Mouse (Mus musculus) limb, embryonic 14.5 days (tissue): Measurements from ENCODE around the gene Gm10912. TPM values are rescaled to one million over a fixed set of nuclear protein-coding genes. Genes with fewer than 3 reads are reported as not detected.

ENCODE experiments used
- ATAC-seq: fragments of 200-750 bp; cut with Nextera tagmentation; 2 replicates; pipeline ENCODE4 v1.8.0; 2017; ENCODE audit warnings: low read depth, moderate number of reproducible peaks, moderate TSS enrichment; ENCODE audit not compliant: low FRiP score
- DNase-seq: peaks from one replicate; pipeline ENCODE4 v3.0.0-alpha.2; 2015; ENCODE audit warnings: low spot score
- H3K27ac ChIP-seq: fragments of 300-500 bp; sonication (generic); replicated peaks from 2 replicates; pipeline ENCODE4 v1.5.1; 2014; ENCODE audit warnings: low read depth, mild to moderate bottlenecking, low read length, moderate library complexity, mixed read lengths
- H3K27me3 ChIP-seq: fragments of 300-500 bp; sonication (generic); 2 replicates; pipeline ENCODE4 v1.6.1; 2014; ENCODE audit warnings: low read length, mixed read lengths; ENCODE audit not compliant: control insufficient read depth, insufficient read depth
- H3K36me3 ChIP-seq: fragments of 300-500 bp; sonication (generic); 2 replicates; pipeline ENCODE4 v1.6.1; 2014; ENCODE audit warnings: mild to moderate bottlenecking, low read length, moderate library complexity, mixed read lengths; ENCODE audit not compliant: control insufficient read depth, insufficient read depth
- H3K4me1 ChIP-seq: fragments of 300-500 bp; sonication (generic); 2 replicates; pipeline ENCODE4 v1.6.1; 2014; ENCODE audit warnings: antibody characterized with exemption, low read length, mixed read lengths; ENCODE audit not compliant: control insufficient read depth, insufficient read depth
- H3K4me2 ChIP-seq: fragments of 300-500 bp; sonication (generic); replicated peaks from 2 replicates; pipeline ENCODE4 v1.6.1; 2014; ENCODE audit warnings: low read depth, mild to moderate bottlenecking, low read length, moderate library complexity; ENCODE audit not compliant: severe bottlenecking
- H3K4me3 ChIP-seq: fragments of 300-500 bp; sonication (generic); replicated peaks from 2 replicates; pipeline ENCODE4 v1.5.1; 2014; ENCODE audit warnings: low read length
- H3K9ac ChIP-seq: fragments of 300-500 bp; sonication (generic); 2 replicates; pipeline ENCODE4 v1.6.1; 2014; ENCODE audit warnings: mild to moderate bottlenecking, low read depth, low read length, moderate library complexity; ENCODE audit not compliant: severe bottlenecking
- H3K9me3 ChIP-seq: fragments of 300-500 bp; sonication (generic); 2 replicates; pipeline ENCODE4 v1.6.1; 2016; ENCODE audit warnings: low read length; ENCODE audit not compliant: control insufficient read depth
- POLR2A ChIP-seq: fragments of 200-500 bp; IDR thresholded peaks from 2 replicates; pipeline ENCODE4 v1.8.0; 2012; ENCODE audit warnings: inconsistent platforms, mild to moderate bottlenecking, moderate library complexity, borderline replicate concordance; ENCODE audit not compliant: insufficient read depth, insufficient read length; ENCODE audit errors: extremely low read depth
- WGBS: fragments of 180-500 bp; shearing (Covaris S2); extraction: QIAGEN DNeasy Blood & Tissue Kit; methylation state at CpG from one replicate; pipeline ENCODE4 v1.1.7; 2014; 5-methylcytosine and 5-hydroxymethylcytosine counted together
- polyA plus RNA-seq, 2 experiments: library from polyadenylated mRNA; depleted of rRNA in 1 of 2; stranded (reverse) in 1 of 2; unstranded in 1 of 2; fragments of >200 nt; fragmentation: Nextera tagmentation in 1 of 2; extraction: Ambion mirVana in 1 of 2; gene quantifications; 2 replicates each; pipeline versions ENCODE4 v1.2.1 to v1.2.3; 2012 to 2014

Gene Gm10912
- polyA plus RNA-seq, 2 experiments = 0.04 TPM; not detected in 1

DNA sequence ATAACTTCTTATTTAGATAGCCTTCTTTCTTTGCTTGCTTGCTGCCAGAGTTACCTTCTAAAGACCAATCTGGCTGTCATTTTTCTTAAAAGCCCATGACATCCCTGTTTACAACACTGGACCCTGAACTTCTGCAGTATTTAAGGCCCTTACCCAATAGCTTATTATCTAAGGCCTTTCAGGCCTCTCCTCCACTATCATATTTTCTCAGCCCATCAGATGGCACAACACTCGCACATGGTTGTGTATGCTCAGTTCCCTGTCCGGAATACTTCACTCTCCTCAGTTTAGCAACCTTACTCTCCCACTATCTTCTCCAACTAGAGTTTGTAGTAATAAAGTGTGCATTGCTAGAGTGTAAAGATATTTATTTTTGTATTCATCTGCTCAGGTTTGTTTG lies 36.6 kb upstream of the Gm10912 start:
- no peaks in the 10 kb centered on the region for H3K9me3 ChIP-seq
- peak overlapping the region; percentile 70; the same call in 1 of the 2 replicates for H3K4me3 ChIP-seq
- H3K9ac ChIP-seq = peak overlapping the region; percentile 91; the same call in 1 of the 2 replicates
- peaks cover 14% of the 10 kb centered on the region for H3K4me1 ChIP-seq
- TF ChIP-seq POLR2A = no peak
- H3K36me3 ChIP-seq = peaks cover 8% of the 10 kb centered on the region
- ATAC-seq = no peak
- no peaks in the 10 kb centered on the region for H3K27me3 ChIP-seq
- 81% methylated on average over 2 of the region's 2 CpGs for WGBS
- peak overlapping the region; percentile 69 for H3K4me2 ChIP-seq
- no peak for DNase-seq
- H3K27ac ChIP-seq = no peak overlapping the region

DNA sequence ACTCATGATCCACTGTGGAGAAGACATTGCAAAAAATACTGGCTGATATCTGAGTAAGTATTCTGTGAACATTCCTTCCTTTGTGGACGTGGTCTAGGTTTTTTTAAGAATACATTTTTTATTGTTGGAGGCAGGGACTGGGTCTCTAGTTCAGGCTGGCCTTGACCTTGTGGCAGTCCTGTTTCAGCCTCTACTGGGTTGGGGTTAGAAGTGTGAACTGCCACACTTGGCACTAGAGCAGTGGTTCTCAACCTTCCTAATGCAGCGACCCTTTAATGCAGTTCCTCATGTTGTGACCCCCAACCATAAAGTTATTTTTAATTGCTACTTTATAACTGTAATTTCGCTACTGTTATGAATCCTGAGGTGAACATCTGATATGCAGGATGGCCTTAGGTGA lies 35.2 kb upstream of the Gm10912 start:
- H3K4me2 ChIP-seq = no peak overlapping the region
- peaks cover 14% of the 10 kb centered on the region for H3K4me1 ChIP-seq
- WGBS = 78% methylated on average over 3 of the region's 3 CpGs
- no peak overlapping the region for H3K4me3 ChIP-seq
- no peak overlapping the region for H3K27ac ChIP-seq
- no peaks in the 10 kb centered on the region for H3K27me3 ChIP-seq
- ATAC-seq (no peak), DNase-seq (no peak)
- TF ChIP-seq POLR2A = no peak
- peaks cover 18% of the 10 kb centered on the region for H3K36me3 ChIP-seq
- no peaks in the 10 kb centered on the region for H3K9me3 ChIP-seq
- no peak overlapping the region for H3K9ac ChIP-seq

DNA sequence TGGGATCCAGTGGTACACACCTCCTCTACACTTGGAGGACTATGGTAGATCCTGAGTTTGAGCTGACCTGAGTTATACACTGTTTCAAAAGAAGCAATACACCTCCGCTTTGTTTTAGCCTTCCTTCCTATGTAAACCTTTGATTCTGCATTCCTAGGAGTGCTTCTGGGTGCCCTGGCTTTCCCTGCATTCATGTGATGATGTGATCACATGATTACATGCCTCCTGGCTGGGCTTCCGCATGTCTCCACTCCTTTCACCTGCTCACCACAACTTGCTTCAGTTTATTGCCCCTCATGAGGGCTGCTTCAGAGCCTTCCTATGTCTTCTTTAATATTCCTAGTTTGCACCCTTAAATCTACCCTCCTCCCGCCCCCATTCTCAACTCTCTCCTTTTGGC lies 33.6 kb upstream of the Gm10912 start:
- Histone ChIP-seq H3K9me3 (no peaks in the 10 kb centered on the region), H3K36me3 (peaks cover 32% of the 10 kb centered on the region), H3K9ac (no peak overlapping the region), H3K27ac (no peak overlapping the region), H3K4me3 (no peak overlapping the region), H3K4me1 (peaks cover 14% of the 10 kb centered on the region), H3K27me3 (no peaks in the 10 kb centered on the region), H3K4me2 (no peak overlapping the region)
- no peak for TF ChIP-seq POLR2A
- 90% methylated on average over 3 of the region's 3 CpGs for WGBS
- no peak for ATAC-seq
- DNase-seq = no peak

DNA sequence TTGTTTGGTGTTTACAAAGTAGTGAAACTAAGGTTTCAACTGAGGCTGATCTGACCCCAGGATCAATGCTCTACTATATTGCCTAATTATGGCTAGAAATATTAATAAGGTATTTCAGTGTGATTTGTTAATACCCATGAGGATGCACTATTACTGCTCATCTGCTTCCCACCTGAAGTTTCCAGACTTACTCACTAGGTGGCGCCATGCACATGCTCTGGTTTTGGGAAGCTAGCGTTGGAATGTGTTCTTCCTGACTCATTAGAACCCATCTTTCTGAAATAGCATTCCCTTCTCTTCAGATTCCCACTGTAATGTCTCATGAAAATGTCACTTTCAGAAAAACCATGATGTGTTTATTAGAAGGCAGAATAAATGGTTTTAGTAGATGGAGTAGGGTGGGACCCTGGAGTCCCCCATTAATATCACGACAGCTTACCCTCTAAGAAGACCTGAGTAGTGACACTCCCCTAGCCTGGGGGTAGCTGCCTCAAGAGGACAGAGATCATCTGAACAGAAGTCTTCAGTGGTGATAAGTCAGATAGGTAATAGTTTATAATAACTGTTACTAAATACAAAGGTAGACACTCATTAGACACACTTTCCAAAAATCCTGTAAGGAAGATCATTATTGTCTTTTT lies 30.7 kb upstream of the Gm10912 start:
- no peaks in the 10 kb centered on the region for H3K9me3 ChIP-seq
- H3K27me3 ChIP-seq = no peaks in the 10 kb centered on the region
- ATAC-seq (no peak), DNase-seq (peak; percentile 42)
- H3K9ac ChIP-seq = no peak overlapping the region
- H3K4me2 ChIP-seq = no peak overlapping the region
- H3K27ac ChIP-seq = no peak overlapping the region
- WGBS = 32% methylated on average over 3 of the region's 3 CpGs
- peaks cover 47% of the 10 kb centered on the region for H3K36me3 ChIP-seq
- no peak overlapping the region for H3K4me3 ChIP-seq
- H3K4me1 ChIP-seq = no peaks in the 10 kb centered on the region
- TF ChIP-seq POLR2A = no peak

DNA sequence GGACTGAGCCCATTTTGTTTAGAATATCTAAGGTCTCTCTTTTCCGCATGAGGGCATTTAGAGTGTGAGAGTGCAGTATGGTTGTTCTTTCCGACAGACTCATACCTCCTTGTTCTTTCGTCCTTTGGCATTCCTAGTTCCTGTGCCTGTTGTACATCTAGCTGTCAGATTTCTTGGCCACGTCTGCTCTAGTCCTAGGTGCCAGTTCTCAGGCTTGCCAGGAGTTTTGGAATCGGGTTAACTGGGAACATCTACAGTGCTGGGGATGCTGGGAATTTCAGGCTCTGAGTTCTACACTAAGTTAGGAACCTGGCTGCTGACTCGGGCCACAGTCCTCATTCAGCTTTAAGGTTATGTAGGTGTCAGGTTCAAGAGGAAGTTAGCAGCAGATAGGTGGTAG lies 30.0 kb upstream of the Gm10912 start:
- H3K9me3 ChIP-seq = no peaks in the 10 kb centered on the region
- H3K9ac ChIP-seq = no peak overlapping the region
- H3K27ac ChIP-seq = no peak overlapping the region
- no peaks in the 10 kb centered on the region for H3K27me3 ChIP-seq
- H3K4me3 ChIP-seq = no peak overlapping the region
- no peak overlapping the region for H3K4me2 ChIP-seq
- WGBS = 93% methylated on average over 6 of the region's 6 CpGs
- no peak for TF ChIP-seq POLR2A
- ATAC-seq (no peak), DNase-seq (no peak)
- H3K36me3 ChIP-seq = peaks cover 53% of the 10 kb centered on the region
- H3K4me1 ChIP-seq = no peaks in the 10 kb centered on the region

DNA sequence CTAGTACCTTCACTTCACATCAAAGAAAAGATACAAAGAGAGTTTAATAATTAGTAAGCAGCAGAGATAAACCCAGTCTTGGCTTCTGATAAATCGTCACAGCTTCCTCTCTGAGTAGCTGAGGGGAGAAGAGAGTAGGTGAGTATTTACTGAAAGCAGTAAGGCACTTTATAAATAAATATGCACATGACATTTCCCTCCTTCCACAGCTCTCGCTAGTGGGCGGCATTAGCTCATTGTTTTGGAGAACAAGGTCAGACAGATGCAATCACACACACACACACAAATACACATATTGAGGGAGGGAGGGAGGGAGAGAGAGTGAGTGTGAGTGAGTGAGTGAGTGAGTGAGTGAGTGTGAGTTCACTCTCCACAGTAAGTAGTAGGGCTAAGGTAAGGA lies 29.3 kb upstream of the Gm10912 start:
- WGBS = 85% methylated on average over 3 of the region's 3 CpGs
- no peak overlapping the region for H3K4me2 ChIP-seq
- ATAC-seq (no peak), DNase-seq (no peak)
- peaks cover 57% of the 10 kb centered on the region for H3K36me3 ChIP-seq
- H3K9me3 ChIP-seq = no peaks in the 10 kb centered on the region
- H3K4me1 ChIP-seq = no peaks in the 10 kb centered on the region
- H3K9ac ChIP-seq = no peak overlapping the region
- H3K27ac ChIP-seq = no peak overlapping the region
- no peaks in the 10 kb centered on the region for H3K27me3 ChIP-seq
- H3K4me3 ChIP-seq = no peak overlapping the region
- no peak for TF ChIP-seq POLR2A
